Mouse (Mus musculus): ENCODE results near the gene Fkbp15.

Fkbp15 gene

GRCm38 (mm10) chr4:62314516-62314915, 45.8 kb downstream of the Fkbp15 start:
- no peak for DNase-seq

GRCm38 (mm10) chr4:62313641-62314211, 46.6 kb downstream of the Fkbp15 start:
- no peak for DNase-seq

- no peak for DNase-seq
Observed at GRCm38 (mm10) chr4:62312821-62313220, 47.5 kb downstream of the Fkbp15 start.

GRCm38 (mm10) chr4:62308406-62308805, 51.9 kb downstream of the Fkbp15 start:
- DNase-seq: no peak

GRCm38 (mm10) chr4:62306840-62307239, 53.5 kb downstream of the Fkbp15 start:
- no peak for DNase-seq

- DNase-seq: no peak
Observed at GRCm38 (mm10) chr4:62306301-62306700, 54.0 kb downstream of the Fkbp15 start.

GRCm38 (mm10) chr4:62303288-62303687, 57.1 kb downstream of the Fkbp15 start:
- no peak for DNase-seq

GRCm38 (mm10) chr4:62302795-62303194, 57.6 kb downstream of the Fkbp15 start:
- DNase-seq: no peak

- no peak for DNase-seq
Observed at GRCm38 (mm10) chr4:62300001-62300400, 60.3 kb downstream of the Fkbp15 start.

GRCm38 (mm10) chr4:62297280-62298130, 62.8 kb downstream of the Fkbp15 start:
- no peak for DNase-seq

GRCm38 (mm10) chr4:62294741-62295140, 65.6 kb downstream of the Fkbp15 start:
- DNase-seq: no peak

- DNase-seq: no peak
Observed at GRCm38 (mm10) chr4:62293219-62293861, 67.0 kb downstream of the Fkbp15 start.

GRCm38 (mm10) chr4:62292461-62293180, 67.7 kb downstream of the Fkbp15 start:
- DNase-seq: peak; percentile 36

GRCm38 (mm10) chr4:62290816-62291505, 69.4 kb downstream of the Fkbp15 start:
- DNase-seq: no peak

- no peak for DNase-seq
Observed at GRCm38 (mm10) chr4:62289226-62289625, 71.1 kb downstream of the Fkbp15 start.

- DNase-seq: no peak
Observed at GRCm38 (mm10) chr4:62286992-62287900, 73.1 kb downstream of the Fkbp15 start.

- peak; percentile 72 for DNase-seq
Observed at GRCm38 (mm10) chr4:62286257-62286991, 73.9 kb downstream of the Fkbp15 start.

- DNase-seq: no peak
Observed at GRCm38 (mm10) chr4:62285576-62285975, 74.8 kb downstream of the Fkbp15 start.

- no peak for DNase-seq
Observed at GRCm38 (mm10) chr4:62282969-62283368, 77.4 kb downstream of the Fkbp15 start.

GRCm38 (mm10) chr4:62281319-62281718, 79.0 kb downstream of the Fkbp15 start:
- DNase-seq: no peak

GRCm38 (mm10) chr4:62278081-62278480, 82.3 kb downstream of the Fkbp15 start:
- DNase-seq: no peak
